Mouse (Mus musculus) thymus, adult 2 months (tissue): Measurements from ENCODE around the gene Arrdc2.

Source experiments
- CTCF ChIP-seq: fragments of 200-500 bp; IDR thresholded peaks from 2 replicates; pipeline ENCODE4 v1.5.1; 2012; ENCODE audit warnings: mild to moderate bottlenecking, control low read depth, low read length, moderate library complexity, borderline replicate concordance; ENCODE audit not compliant: control insufficient read depth, poor library complexity, insufficient read depth; ENCODE audit errors: extremely low read depth
- POLR2A ChIP-seq: fragments of 200-500 bp; IDR thresholded peaks from 2 replicates; pipeline ENCODE4 v1.6.1; 2012; ENCODE audit warnings: mild to moderate bottlenecking, low read length, control low read depth, moderate library complexity; ENCODE audit not compliant: control insufficient read depth, poor library complexity, insufficient read depth; ENCODE audit errors: extremely low read depth

- TF ChIP-seq POLR2A: no peak
- no peak for TF ChIP-seq CTCF
Observed at GRCm38 (mm10) chr8:70806541-70806940, 33.0 kb downstream of the Arrdc2 start.
